Mouse (Mus musculus) v-Abl transformed pro-B cells (cell line): ENCODE results near the gene Cpe.

Experiments
- in situ Hi-C, 2 experiments: fragments of 400-800 bp; cut with MboI; formaldehyde crosslinking; loops; one replicate each; pipeline ENCODE4 v1.15.1; 2025; ENCODE audit not compliant: unreplicated experiment in 2 of 2

Gene Cpe

DNA sequence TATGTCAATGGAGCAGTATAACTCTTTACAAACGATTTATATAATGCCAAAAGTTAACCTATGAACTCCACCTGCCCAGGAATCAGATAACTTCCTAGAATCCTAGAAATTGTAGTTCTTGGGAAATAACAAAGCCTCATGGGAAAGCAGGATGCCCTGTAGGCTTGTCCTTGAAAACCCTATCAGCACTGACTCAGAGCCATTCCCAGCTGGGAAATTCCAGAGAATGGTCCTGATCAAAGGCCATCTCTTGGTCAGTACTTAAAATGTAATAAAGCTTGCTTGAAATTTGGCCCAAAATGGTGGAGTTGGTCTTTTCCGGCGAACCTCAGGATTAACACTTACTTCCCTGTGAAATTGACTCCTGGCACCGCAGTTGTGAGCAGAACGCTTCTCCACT is 53.2 kb downstream of the Cpe start:
- in situ Hi-C loops: no loop called here

GRCm38 (mm10) chr8:64634901-64635300 is 58.0 kb downstream of the Cpe start:
- in situ Hi-C loops: no loop called here

DNA sequence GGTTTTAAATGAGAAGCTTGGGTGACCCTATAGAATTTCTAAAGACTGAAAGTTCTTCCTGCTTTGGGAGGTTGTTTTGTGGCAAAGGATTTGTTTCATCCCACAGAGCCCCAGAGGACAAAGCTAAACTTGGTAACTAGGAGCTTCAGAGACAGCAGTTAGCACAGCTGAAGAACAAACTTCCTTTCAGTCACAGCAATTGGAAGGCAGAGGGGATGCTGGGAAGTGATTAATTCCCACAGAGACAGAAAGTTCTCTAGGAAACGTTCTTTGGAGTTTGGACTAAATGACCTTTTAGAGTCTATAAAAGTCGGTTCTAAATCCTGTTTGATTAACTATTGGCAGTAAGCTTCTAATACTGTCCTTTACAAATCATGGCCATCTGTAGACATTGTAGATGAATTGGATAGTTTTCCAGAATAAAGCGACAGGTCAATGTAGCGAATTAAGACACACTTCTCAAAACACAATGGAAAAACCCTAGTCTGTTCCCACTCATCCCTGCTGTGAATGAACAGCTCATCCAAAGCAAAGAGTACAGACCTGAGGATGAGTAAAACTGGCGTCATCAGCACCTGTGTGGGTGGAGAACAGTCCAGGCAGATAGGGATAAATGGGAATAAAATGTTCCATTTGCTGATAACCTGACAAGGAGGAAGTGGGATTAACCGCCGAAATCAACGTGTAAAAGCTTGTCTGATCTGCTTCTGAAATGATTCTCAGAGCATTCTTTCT is 58.6 kb downstream of the Cpe start:
- in situ Hi-C loops: no loop called here

DNA sequence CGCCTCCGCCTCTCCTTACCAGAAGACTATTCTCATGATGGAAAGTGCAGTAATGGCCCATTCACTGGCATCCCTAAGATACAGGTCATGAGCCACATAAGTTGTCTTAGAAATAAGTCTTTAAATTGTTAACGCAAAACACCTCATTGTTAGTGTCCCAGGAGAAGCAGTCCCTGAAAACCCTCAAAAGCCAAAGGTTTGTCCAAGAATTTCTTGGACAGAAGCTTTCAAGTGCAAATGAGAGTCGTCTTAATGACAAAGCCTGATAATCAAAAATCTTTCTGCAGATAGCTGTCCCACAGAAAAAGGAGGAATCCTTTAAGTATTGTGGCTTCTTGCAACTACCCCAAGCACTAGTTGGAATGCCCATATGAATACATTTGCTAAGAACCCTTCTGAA is 60.7 kb downstream of the Cpe start:
- in situ Hi-C loops: no loop called here

DNA sequence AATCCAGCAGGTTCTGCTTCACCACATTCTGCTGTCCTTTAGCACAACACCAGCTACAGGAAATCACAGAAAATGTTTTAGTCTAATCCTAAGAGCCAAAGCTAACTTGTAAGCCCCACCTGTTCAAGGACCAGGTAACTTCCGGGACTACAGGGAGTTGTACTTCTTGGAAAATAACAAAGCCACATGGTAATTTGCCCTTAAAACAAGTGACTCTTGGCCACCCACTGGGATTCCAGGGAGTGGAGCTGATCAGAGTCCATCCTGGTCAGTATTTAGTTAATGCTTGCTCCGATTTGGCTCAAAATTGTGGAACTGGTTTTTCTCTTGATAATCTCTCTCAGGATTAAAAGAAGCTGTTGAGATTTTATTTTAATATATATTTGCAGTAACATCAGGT is 61.1 kb downstream of the Cpe start:
- in situ Hi-C loops: no loop called here

DNA sequence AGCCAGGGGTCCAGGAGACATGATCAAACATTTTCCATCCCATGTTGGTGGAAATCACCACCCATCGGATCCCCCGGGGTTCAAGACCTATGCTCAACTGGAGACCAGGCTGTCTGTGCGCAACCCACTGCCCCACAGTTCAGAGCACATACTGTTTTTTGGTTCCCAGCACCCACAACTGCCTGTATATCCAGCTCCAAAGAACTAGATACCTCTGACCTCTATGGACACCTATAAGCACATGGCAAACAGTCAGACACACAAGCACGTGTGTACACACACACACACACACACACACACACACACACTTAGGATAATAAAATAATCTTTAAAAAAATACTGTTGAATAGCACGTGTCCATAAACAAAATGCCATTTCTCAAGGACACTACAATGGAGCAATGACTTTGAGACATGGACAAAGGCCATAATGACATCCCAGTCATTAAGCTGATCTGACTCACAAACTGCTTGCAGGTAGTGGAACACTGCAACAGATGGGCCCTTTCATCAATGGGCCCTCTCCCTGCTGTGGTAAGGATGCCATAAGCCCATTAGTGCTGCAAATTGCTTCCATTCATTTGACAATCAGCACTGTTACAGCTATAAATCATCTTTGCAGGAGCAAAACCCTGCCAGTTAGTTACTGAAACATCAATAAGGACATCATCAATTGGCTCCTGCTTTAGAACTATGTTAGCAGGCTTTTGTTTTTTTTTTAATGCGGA is 63.7 kb downstream of the Cpe start:
- in situ Hi-C loops: no loop called here

DNA sequence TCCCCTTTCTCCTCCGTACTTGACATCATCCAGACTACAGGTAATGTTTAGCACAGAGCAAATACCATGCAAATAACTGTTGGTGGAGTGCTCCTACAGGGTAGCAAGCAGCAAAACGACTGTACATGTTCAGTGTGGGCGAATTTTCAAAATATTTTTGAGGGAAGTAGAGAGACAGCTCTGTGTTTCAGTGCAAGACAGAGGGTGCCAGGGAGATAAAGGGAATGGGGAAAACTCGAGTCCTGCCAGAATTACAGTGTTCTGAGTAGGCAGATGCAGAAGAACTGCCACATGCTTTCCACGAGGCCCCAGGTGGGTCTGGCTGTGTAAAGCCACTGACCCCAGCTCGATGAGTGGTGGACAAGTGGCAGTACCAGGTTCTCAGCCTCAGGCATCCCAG is 64.8 kb downstream of the Cpe start:
- in situ Hi-C loops: no loop called here

- in situ Hi-C loops: loop anchor here (5.0 to 25.0 kb wide), 5 partner anchors 318 to 1863 kb away; partner anchors contain the start of gene Tma16 (in 1 of the 2)
Measured at GRCm38 (mm10) chr8:64624603-64625037, 68.2 kb downstream of the Cpe start.

DNA sequence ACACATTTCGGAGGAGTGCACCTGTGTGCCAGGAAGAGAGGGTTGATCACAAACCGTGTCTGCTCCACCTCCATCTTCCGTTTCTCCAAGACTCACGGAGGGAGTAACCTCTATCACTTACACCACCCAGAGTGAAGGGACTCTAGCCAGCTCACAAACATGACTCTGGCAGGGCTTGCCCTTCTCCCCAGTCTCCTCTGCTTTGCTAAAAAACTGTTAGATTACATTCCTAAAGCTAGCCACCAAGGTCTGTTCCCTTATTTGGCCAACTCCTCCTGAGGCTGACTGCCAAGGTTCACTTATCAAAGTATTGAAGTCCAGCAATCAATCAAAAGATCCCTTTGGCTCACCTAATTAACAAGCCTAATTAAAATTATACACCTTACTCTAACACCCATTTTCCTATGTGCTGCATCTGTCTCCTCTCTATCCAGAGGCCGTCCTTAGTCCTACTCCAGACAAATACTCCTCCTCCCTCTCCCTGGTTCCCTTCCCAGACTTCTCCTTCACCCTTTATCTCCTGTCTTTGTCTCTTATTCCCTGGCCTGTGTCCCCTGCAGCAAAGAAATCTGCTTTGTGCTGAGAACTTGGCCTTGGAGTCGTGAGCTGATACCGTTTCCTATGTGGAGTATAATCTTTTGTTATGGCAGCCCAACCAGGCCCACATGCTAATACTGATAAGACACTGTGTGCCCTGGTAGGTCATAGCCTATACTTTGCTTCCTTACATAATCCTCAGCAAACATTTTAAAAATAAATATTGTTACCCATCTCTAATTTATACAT is 72.3 kb downstream of the Cpe start:
- in situ Hi-C loops: loop anchor here (5.0 to 25.0 kb wide), 5 partner anchors 322 to 1867 kb away; partner anchors contain the start of gene Tma16 (in 1 of the 2)

DNA sequence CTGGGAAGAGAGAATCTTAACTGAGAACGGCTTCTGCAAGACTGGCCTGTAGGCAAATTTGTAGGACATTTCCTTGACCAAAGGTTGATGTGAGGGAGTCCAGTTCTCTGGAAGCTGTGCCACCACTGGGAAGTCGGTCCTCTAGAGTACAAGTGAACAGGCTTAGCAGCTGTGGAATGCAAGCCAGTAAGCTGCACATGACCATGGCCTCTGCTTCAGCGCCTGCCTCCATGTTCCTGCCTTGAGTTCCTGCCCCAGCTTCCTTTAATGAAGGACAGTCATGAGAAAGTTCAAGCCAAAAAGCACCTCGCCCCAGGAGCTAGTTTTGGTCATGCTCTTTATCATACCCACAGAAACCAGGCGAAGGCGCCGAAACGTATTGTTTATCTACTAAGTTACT is 73.2 kb downstream of the Cpe start:
- in situ Hi-C loops: loop anchor here (5.0 to 25.0 kb wide), 6 partner anchors 323 to 1868 kb away; partner anchors contain the start of gene Tma16 (in 1 of the 2)

DNA sequence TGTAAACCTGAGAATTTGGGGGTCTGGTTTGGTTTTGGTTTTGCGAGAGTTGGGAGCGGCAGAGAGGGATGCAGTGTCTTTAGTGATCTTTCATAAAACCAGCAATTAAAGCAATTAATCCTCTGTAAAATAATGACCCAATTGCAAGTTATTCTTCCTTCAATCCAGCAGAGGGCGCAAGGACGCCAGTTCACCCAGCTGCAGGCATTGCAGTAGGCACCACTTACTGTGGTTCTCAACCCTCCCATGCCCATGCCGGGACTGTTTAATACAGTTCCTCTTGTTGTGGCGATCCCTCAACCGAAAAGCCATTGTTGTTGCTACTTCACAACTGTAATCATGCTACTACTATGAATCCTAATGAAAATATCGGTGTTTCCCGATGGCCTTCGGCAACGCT is 74.2 kb downstream of the Cpe start:
- in situ Hi-C loops: loop anchor here (5.0 to 25.0 kb wide), 6 partner anchors 324 to 1869 kb away; partner anchors contain the start of gene Tma16 (in 1 of the 2)

DNA sequence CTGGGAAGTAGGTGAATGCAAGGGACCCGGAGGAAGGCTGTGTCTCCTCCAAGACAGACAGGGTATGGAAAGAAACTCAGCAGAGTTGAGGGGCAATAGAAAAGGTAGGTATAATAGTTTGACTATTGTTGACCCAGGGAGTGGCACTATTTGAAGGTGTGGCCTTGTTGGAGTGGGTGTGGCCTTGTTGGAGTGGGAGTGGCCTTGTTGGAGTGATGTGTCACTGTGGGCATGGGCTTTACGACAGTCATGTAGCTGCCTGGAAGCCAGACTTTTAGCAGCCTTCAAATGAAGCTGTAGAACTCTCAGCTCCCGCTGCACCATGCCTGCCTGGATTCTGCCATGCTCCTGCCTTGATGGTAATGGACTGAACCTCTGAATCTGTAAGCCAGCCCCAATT is 76.3 kb downstream of the Cpe start:
- in situ Hi-C loops: loop anchor here (5.0 to 25.0 kb wide), 6 partner anchors 326 to 1871 kb away; partner anchors contain the start of gene Tma16 (in 1 of the 2)

DNA sequence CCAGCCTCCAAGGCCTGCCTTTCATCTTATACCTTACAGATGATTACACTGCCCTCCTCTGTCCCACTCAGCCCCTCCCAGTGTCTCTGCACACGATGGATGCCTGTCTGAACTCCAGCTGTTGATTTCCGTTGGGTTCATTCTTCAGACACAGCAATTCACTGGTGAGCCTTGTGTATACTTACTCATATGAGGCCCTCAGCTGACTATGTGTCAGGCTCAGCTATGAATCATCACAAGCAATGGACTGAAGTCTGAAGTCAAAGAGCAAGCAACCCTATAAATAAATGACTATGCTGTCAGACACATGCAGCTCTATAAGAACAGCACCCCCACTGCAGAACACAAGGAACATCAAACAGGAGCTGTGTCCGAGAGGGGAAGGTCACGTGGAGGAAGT is 77.4 kb downstream of the Cpe start:
- in situ Hi-C loops: loop anchor here (5.0 to 25.0 kb wide), 6 partner anchors 327 to 1872 kb away; partner anchors contain the start of gene Tma16 (in 1 of the 2)

- in situ Hi-C loops: loop anchor here (10.0 to 25.0 kb wide), 5 partner anchors 491 to 1874 kb away; partner anchors contain the start of gene Tma16 (in 1 of the 2)
Measured at GRCm38 (mm10) chr8:64613663-64614062, 79.2 kb downstream of the Cpe start.

- in situ Hi-C loops: loop anchor here (10.0 to 25.0 kb wide), 5 partner anchors 493 to 1876 kb away; partner anchors contain the start of gene Tma16 (in 1 of the 2)
Measured at GRCm38 (mm10) chr8:64611210-64611974, 81.5 kb downstream of the Cpe start.

DNA sequence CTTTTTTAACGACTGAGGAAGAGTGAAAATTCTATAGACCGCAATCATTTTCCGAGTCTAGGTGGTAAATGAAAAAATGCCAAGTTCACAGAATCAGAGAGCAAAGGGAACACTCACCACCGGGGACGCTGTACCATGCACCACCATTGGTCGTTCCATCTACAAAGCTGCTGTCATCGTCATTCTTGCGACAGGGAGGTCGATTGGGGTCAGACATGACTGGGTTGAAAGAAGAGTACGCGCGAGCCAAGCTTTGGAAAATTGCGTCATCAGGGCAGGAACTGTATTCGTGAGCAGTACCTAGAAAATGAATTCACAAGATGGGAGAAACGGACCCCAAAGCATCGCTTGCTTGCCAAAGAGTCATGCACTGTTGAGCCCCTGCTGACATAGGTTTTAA is 83.9 kb downstream of the Cpe start:
- in situ Hi-C loops: loop anchor here (25.0 kb wide), 4 partner anchors 503 to 1878 kb away; partner anchors contain the start of gene Tma16 (in 1 of the 2)

- in situ Hi-C loops: loop anchor here (25.0 kb wide), 4 partner anchors 506 to 1881 kb away; partner anchors contain the start of gene Tma16 (in 1 of the 2)
Measured at GRCm38 (mm10) chr8:64606015-64606414, 86.8 kb downstream of the Cpe start.

DNA sequence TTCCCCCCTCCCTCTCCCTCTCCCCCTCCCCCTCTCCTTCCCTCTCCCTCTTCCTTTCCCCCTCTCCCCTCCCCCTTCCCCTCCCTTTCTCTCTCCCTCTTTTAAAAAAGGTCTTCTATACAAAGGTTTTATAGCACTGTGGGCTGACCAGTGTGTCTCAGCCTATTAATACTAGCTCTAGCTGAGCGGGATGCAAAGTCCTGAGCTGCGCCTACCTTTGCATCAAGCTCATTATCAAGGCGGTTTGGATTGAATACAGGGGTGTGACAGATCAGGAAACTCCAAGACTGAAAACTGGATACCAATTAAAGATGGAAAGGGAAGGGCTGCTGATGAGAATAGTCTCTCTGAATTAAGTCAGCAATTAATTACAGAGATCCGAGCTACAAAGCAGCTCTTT is 94.6 kb downstream of the Cpe start:
- in situ Hi-C loops: no loop called here
